Mouse (Mus musculus): ENCODE data around the gene Hist2h2bb.

DNA sequence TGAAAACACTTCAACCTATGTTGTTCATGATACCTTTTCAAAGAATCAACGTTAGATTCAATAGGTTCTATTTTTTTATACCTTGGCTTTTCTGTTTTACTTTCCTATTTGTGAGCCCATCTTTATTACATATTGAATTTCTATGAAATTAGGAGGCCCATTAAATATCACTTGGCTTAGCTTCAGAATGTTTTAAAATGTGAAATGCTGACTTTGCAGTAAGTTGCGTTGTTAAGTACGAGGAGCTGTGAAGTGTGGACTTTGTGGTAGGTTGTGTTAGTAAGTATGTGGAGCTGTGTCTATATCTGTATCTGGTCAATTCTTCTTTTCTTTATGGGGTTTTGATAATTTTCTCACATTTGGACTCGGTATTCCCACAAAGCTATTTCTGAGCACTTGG lies 28.8 kb downstream of the Hist2h2bb start:
- TF ChIP-seq CTCF (conservative IDR thresholded peaks at IDR 0.05; ENCODE audit: low read length) (no peak), POU5F1 (IDR thresholded peaks at IDR 0.05; ENCODE audit: borderline replicate concordance, low read length) (no peak)
